Mouse (Mus musculus): Measurements from ENCODE around the gene Comt. TPM values are rescaled to one million over a fixed set of nuclear protein-coding genes. Genes with fewer than 3 reads are reported as not detected.

Comt gene
- polyA plus RNA-seq, 1 experiment from 2014 or later = 112 TPM

- peaks cover 44% of the 10 kb centered on the region for H3K4me1 ChIP-seq (ENCODE audit: control insufficient read depth, insufficient read depth, low read length)
- no peak for ATAC-seq
- H3K4me2 ChIP-seq (ENCODE audit: low read length) = no peak overlapping the region
- WGBS = 97% methylated on average over 3 of the region's 3 CpGs
- no peak overlapping the region for H3K27ac ChIP-seq (ENCODE audit: low read length)
- no peak overlapping the region for H3K9ac ChIP-seq (ENCODE audit: low read depth, low read length)
- no peak overlapping the region for H3K4me3 ChIP-seq (ENCODE audit: low read depth, low read length)
- H3K27me3 ChIP-seq (ENCODE audit: control insufficient read depth, insufficient read depth, low read depth, low read length) = no peaks in the 10 kb centered on the region
- no peaks in the 10 kb centered on the region for H3K9me3 ChIP-seq (replicated peaks; ENCODE audit: control insufficient read depth, low read length, poor library complexity, severe bottlenecking)
- peaks cover 2% of the 10 kb centered on the region; the same call in 1 of the 2 replicates for H3K36me3 ChIP-seq (ENCODE audit: control insufficient read depth, insufficient read depth, low read length)
Measured at GRCm38 (mm10) chr16:18391127-18391526, 35.5 kb downstream of the Comt start.

- H3K4me2 ChIP-seq (ENCODE audit: low read length) = no peak overlapping the region
- no peak overlapping the region for H3K27ac ChIP-seq (ENCODE audit: low read length)
- H3K4me3 ChIP-seq (ENCODE audit: low read depth, low read length) = no peak overlapping the region
- no peaks in the 10 kb centered on the region for H3K27me3 ChIP-seq (ENCODE audit: control insufficient read depth, insufficient read depth, low read depth, low read length)
- peaks cover 37% of the 10 kb centered on the region for H3K4me1 ChIP-seq (ENCODE audit: control insufficient read depth, insufficient read depth, low read length)
- no peak overlapping the region for H3K9ac ChIP-seq (ENCODE audit: low read depth, low read length)
- WGBS = 71% methylated on average over 6 of the region's 6 CpGs
- ATAC-seq = no peak
- no peaks in the 10 kb centered on the region for H3K9me3 ChIP-seq (replicated peaks; ENCODE audit: control insufficient read depth, low read length, poor library complexity, severe bottlenecking)
- peaks cover 2% of the 10 kb centered on the region; the same call in 1 of the 2 replicates for H3K36me3 ChIP-seq (ENCODE audit: control insufficient read depth, insufficient read depth, low read length)
Measured at GRCm38 (mm10) chr16:18390399-18390798, 36.3 kb downstream of the Comt start.

- H3K36me3 ChIP-seq (ENCODE audit: control insufficient read depth, insufficient read depth, low read length) = peaks cover 2% of the 10 kb centered on the region; the same call in 1 of the 2 replicates
- H3K27me3 ChIP-seq (ENCODE audit: control insufficient read depth, insufficient read depth, low read depth, low read length) = no peaks in the 10 kb centered on the region
- no peak overlapping the region for H3K9ac ChIP-seq (ENCODE audit: low read depth, low read length)
- peaks cover 26% of the 10 kb centered on the region for H3K4me1 ChIP-seq (ENCODE audit: control insufficient read depth, insufficient read depth, low read length)
- 0 out of 2 replicates have a peak overlapping the region, but pooled peaks have one; percentile 55 for H3K27ac ChIP-seq (ENCODE audit: low read length)
- ATAC-seq = no peak
- WGBS = 74% methylated on average over 14 of the region's 14 CpGs
- H3K4me2 ChIP-seq (ENCODE audit: low read length) = no peak overlapping the region
- H3K9me3 ChIP-seq (replicated peaks; ENCODE audit: control insufficient read depth, low read length, poor library complexity, severe bottlenecking) = no peaks in the 10 kb centered on the region
- no peak overlapping the region for H3K4me3 ChIP-seq (ENCODE audit: low read depth, low read length)
Measured at GRCm38 (mm10) chr16:18388583-18389435, 37.8 kb downstream of the Comt start.

GRCm38 (mm10) chr16:18387704-18388582, 38.7 kb downstream of the Comt start:
- no peaks in the 10 kb centered on the region for H3K9me3 ChIP-seq (replicated peaks; ENCODE audit: control insufficient read depth, low read length, poor library complexity, severe bottlenecking)
- 37% methylated on average over 5 of the region's 7 CpGs for WGBS

GRCm38 (mm10) chr16:18386972-18387371, 39.7 kb downstream of the Comt start:
- Histone ChIP-seq H3K4me1 (ENCODE audit: control insufficient read depth, insufficient read depth, low read length) (peaks cover 22% of the 10 kb centered on the region), H3K9me3 (replicated peaks; ENCODE audit: control insufficient read depth, low read length, poor library complexity, severe bottlenecking) (no peaks in the 10 kb centered on the region)

More at GRCm38 (mm10) chr16:18387704-18388582, 38.7 kb downstream of the Comt start:
- no peak for ATAC-seq
- Histone ChIP-seq H3K36me3 (ENCODE audit: control insufficient read depth, insufficient read depth, low read length) (peaks cover 2% of the 10 kb centered on the region; the same call in 1 of the 2 replicates), H3K4me1 (ENCODE audit: control insufficient read depth, insufficient read depth, low read length) (peaks cover 22% of the 10 kb centered on the region), H3K27ac (ENCODE audit: low read length) (peak overlapping the region; percentile 55; the same call in 1 of the 2 replicates), H3K9ac (ENCODE audit: low read depth, low read length) (no peak overlapping the region), H3K4me3 (ENCODE audit: low read depth, low read length) (no peak overlapping the region), H3K4me2 (ENCODE audit: low read length) (no peak overlapping the region), H3K27me3 (ENCODE audit: control insufficient read depth, insufficient read depth, low read depth, low read length) (no peaks in the 10 kb centered on the region)

GRCm38 (mm10) chr16:18386451-18386850, 40.2 kb downstream of the Comt start:
- no peak overlapping the region for H3K9ac ChIP-seq (ENCODE audit: low read depth, low read length)
- WGBS = 72% methylated on average over 7 of the region's 7 CpGs
- peaks cover 2% of the 10 kb centered on the region; the same call in 1 of the 2 replicates for H3K36me3 ChIP-seq (ENCODE audit: control insufficient read depth, insufficient read depth, low read length)
- no peaks in the 10 kb centered on the region for H3K9me3 ChIP-seq (replicated peaks; ENCODE audit: control insufficient read depth, low read length, poor library complexity, severe bottlenecking)
- no peaks in the 10 kb centered on the region for H3K27me3 ChIP-seq (ENCODE audit: control insufficient read depth, insufficient read depth, low read depth, low read length)
- H3K4me3 ChIP-seq (ENCODE audit: low read depth, low read length) = no peak overlapping the region
- no peak overlapping the region for H3K27ac ChIP-seq (ENCODE audit: low read length)
- ATAC-seq = no peak
- H3K4me2 ChIP-seq (ENCODE audit: low read length) = no peak overlapping the region
- peaks cover 27% of the 10 kb centered on the region for H3K4me1 ChIP-seq (ENCODE audit: control insufficient read depth, insufficient read depth, low read length)

More at GRCm38 (mm10) chr16:18386972-18387371, 39.7 kb downstream of the Comt start:
- ATAC-seq = no peak
- 63% methylated on average over 3 of the region's 3 CpGs for WGBS
- no peak overlapping the region for H3K9ac ChIP-seq (ENCODE audit: low read depth, low read length)
- no peaks in the 10 kb centered on the region for H3K27me3 ChIP-seq (ENCODE audit: control insufficient read depth, insufficient read depth, low read depth, low read length)
- peaks cover 2% of the 10 kb centered on the region; the same call in 1 of the 2 replicates for H3K36me3 ChIP-seq (ENCODE audit: control insufficient read depth, insufficient read depth, low read length)
- no peak overlapping the region for H3K4me2 ChIP-seq (ENCODE audit: low read length)
- H3K27ac ChIP-seq (ENCODE audit: low read length) = peak overlapping the region; percentile 34
- H3K4me3 ChIP-seq (ENCODE audit: low read depth, low read length) = no peak overlapping the region

- Histone ChIP-seq H3K4me1 (ENCODE audit: control insufficient read depth, insufficient read depth, low read length) (peaks cover 34% of the 10 kb centered on the region), H3K9ac (ENCODE audit: low read depth, low read length) (no peak overlapping the region), H3K36me3 (ENCODE audit: control insufficient read depth, insufficient read depth, low read length) (no peaks in the 10 kb centered on the region), H3K4me3 (ENCODE audit: low read depth, low read length) (no peak overlapping the region), H3K9me3 (replicated peaks; ENCODE audit: control insufficient read depth, low read length, poor library complexity, severe bottlenecking) (no peaks in the 10 kb centered on the region), H3K27me3 (ENCODE audit: control insufficient read depth, insufficient read depth, low read depth, low read length) (no peaks in the 10 kb centered on the region), H3K4me2 (ENCODE audit: low read length) (no peak overlapping the region), H3K27ac (ENCODE audit: low read length) (no peak overlapping the region)
- ATAC-seq = no peak
- 64% methylated on average over 5 of the region's 5 CpGs for WGBS
Measured at GRCm38 (mm10) chr16:18385411-18385810, 41.2 kb downstream of the Comt start.

- Histone ChIP-seq H3K4me1 (ENCODE audit: control insufficient read depth, insufficient read depth, low read length) (peaks cover 36% of the 10 kb centered on the region), H3K27me3 (ENCODE audit: control insufficient read depth, insufficient read depth, low read depth, low read length) (no peaks in the 10 kb centered on the region), H3K36me3 (ENCODE audit: control insufficient read depth, insufficient read depth, low read length) (no peaks in the 10 kb centered on the region), H3K9ac (ENCODE audit: low read depth, low read length) (no peak overlapping the region), H3K4me2 (ENCODE audit: low read length) (no peak overlapping the region), H3K4me3 (ENCODE audit: low read depth, low read length) (no peak overlapping the region), H3K9me3 (replicated peaks; ENCODE audit: control insufficient read depth, low read length, poor library complexity, severe bottlenecking) (no peaks in the 10 kb centered on the region), H3K27ac (ENCODE audit: low read length) (no peak overlapping the region)
- ATAC-seq = no peak
- WGBS = 56% methylated on average over 8 of the region's 8 CpGs
Measured at GRCm38 (mm10) chr16:18384659-18385058, 42.0 kb downstream of the Comt start.
